Mouse (Mus musculus) bone marrow macrophage, adult 2 months (primary cell): ENCODE measurements at regions not wholly inside any gene's neighbourhood (a gene's known extent, or its start where the extent isn't known, plus 50 kb on each side); places are given as distances from the start of the nearest gene placed in this dataset.
A peak's percentile ranks its signal among the peaks of the same experiment; 100 is the strongest.

Source experiments
- H3K27ac ChIP-seq: 2 replicates; pipeline ENCODE4 v1.5.1; 2012; ENCODE audit warnings: low read depth, low read length; ENCODE audit not compliant: insufficient read depth
- H3K4me1 ChIP-seq: 2 replicates; pipeline ENCODE4 v1.6.1; 2012; ENCODE audit warnings: low read length; ENCODE audit not compliant: control insufficient read depth, insufficient read depth
- H3K4me3 ChIP-seq: 2 replicates; pipeline ENCODE4 v1.5.1; 2012; ENCODE audit warnings: mild to moderate bottlenecking, low read length, moderate library complexity; ENCODE audit not compliant: insufficient read depth
- CTCF ChIP-seq: IDR thresholded peaks from 2 replicates; pipeline ENCODE4 v1.5.1; 2012; ENCODE audit warnings: low read depth, mild to moderate bottlenecking, low read length, moderate library complexity
- POLR2A ChIP-seq: IDR thresholded peaks from 2 replicates; pipeline ENCODE4 v1.6.1; 2012; ENCODE audit warnings: mild to moderate bottlenecking, low read depth, low read length, borderline replicate concordance

DNA sequence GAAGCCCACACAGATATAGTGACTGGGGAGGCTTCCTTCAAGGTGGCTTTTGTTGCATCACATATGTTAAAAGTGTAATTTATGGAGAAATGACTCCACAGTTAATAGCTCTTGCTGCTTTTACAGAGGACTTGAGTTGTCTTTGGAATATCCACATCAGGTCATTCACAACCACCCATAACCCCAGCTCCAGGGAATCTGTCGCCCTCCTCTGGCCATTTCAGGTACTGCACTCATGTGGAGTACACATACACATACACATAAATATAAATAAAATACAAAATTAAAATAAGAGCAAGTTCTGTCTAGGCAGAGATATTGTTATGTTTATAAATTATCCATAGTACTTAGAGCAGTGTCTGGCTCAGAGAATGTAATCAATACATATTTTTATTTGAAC lies 106.5 kb downstream of the Tsen15 start:
- Histone ChIP-seq H3K4me3 (no peak overlapping the region), H3K27ac (no peak overlapping the region), H3K4me1 (no peaks in the 10 kb centered on the region)
- TF ChIP-seq CTCF (0 out of 2 replicates have a peak, but pooled peaks have one; percentile 14), POLR2A (no peak)

DNA sequence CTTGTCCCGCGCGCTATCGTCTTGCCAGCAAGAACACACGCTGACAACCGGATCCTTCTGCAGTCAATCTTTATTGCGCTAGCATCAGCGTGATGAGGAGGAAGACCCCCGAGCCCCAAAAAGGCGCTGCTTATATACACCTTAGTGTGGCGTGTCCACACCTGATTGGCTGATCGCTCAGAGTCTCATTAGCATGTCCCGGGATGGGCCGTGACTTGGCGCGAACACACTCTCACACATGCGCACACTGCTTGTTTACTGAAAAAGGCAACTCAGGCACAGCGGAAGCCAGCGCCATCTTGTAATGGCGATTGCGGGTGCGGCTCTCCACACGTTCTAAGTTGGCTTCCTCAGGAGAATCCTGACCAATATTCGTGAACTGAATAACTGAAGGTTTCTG lies 111.5 kb downstream of the Tsen15 start:
- TF ChIP-seq POLR2A (no peak), CTCF (no peak)
- no peak overlapping the region for H3K4me3 ChIP-seq
- no peak overlapping the region for H3K27ac ChIP-seq

DNA sequence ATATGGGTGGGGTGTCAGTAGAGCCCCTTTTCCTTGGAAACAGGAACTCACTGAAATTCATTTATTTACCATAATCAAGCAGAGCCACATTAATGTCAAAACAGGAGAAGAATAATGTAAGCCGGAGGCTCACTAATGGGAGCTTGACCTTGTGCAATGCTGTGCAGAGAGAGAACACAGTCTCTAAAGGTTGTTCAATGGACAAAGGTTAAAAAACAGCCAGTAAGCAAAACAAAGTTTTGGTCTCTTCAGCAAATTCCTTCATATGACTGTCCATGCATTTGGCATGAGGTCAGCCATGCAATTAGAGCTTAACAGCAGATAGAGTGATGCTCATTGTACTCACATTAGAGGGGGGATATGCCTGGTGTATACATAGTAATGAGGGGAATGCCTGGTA lies 113.1 kb downstream of the Tsen15 start:
- TF ChIP-seq CTCF (no peak), POLR2A (no peak)
- no peak overlapping the region for H3K27ac ChIP-seq
- H3K4me1 ChIP-seq = no peaks in the 10 kb centered on the region
- no peak overlapping the region for H3K4me3 ChIP-seq

More for the DNA sequence above, 111.5 kb downstream of the Tsen15 start:
- no peaks in the 10 kb centered on the region for H3K4me1 ChIP-seq

DNA sequence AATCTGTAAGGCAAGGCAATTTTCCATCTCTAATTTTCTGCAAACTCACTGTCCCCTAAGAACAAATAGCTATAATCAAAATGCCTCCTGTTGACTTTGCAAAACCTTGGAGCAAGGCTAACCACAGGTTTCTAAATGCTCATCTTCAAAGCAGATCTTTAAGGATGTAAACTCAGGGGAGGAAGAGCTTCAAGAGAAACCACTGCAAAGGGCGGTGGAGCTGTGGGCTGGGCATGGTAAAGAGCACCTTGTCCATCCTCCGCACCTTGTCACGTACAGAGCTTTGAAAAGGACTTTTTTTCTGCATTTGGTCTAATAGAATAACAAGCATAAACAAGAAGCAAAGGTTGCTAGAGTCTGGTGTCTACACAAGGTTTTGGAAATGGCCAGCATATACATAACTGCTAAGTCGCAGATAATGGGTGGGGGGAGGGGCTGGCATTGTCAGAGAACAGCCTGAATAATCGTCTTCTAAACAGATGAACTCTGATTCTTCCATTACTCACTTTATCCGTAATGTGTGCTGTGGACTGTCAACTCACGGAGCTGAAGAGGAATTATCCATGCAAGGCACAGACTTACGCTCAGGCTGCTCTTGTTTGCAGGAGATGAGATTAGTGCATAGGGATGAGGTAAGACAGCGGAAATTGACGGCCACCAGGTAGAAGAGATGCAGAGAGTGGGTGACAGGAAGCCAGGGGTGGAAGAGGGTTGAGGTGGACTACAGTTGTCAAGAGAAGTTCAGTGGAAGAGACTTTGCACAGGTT lies 116.4 kb downstream of the Tsen15 start:
- TF ChIP-seq CTCF = no peak
- no peak for TF ChIP-seq POLR2A

DNA sequence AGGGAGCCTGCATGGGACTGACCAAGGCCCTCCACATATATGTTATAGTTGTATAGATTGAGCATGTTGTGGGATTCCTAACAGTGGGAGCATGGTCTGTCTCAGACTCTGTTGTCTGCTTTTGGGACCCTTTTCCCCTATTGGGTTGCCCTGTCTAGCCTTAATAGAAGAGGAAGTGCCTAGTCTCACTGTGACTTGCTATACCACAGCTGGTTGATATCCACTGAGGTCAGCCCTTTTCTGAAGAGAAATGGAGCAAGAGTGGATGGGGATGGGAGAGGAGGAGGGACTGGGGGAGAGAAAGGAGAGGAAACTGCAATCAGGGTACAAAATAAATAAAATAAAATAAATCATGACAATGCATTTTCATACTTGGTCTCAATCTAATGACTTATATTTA lies 120.1 kb downstream of the Tsen15 start:
- Histone ChIP-seq H3K4me3 (no peak overlapping the region), H3K4me1 (no peaks in the 10 kb centered on the region), H3K27ac (no peak overlapping the region)
- no peak for TF ChIP-seq POLR2A
- TF ChIP-seq CTCF = no peak

More for the DNA sequence above, 116.4 kb downstream of the Tsen15 start:
- H3K27ac ChIP-seq = no peak overlapping the region
- no peaks in the 10 kb centered on the region for H3K4me1 ChIP-seq
- H3K4me3 ChIP-seq = no peak overlapping the region

DNA sequence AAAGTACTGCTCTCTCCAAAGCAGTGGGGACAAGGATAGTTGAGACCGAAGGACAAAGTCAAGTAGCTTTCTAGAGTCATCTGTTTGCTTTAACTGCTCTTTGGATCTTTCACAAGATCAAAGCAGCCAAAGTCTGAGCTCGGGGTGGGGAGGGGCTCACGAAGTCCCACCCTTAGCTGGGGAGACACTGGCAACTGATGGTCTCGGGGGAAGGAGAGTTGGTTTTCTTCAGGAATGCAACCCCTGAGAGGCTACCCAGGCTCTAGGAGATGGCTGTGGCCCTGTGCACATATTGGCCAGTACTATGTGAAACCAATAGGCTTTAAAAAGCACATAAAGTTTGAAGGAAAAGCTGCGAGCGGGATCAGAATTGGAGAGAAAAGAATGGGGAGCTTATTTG lies 121.5 kb downstream of the Tsen15 start:
- no peaks in the 10 kb centered on the region for H3K4me1 ChIP-seq
- no peak overlapping the region for H3K4me3 ChIP-seq
- no peak overlapping the region for H3K27ac ChIP-seq
- TF ChIP-seq CTCF = no peak
- TF ChIP-seq POLR2A = no peak

DNA sequence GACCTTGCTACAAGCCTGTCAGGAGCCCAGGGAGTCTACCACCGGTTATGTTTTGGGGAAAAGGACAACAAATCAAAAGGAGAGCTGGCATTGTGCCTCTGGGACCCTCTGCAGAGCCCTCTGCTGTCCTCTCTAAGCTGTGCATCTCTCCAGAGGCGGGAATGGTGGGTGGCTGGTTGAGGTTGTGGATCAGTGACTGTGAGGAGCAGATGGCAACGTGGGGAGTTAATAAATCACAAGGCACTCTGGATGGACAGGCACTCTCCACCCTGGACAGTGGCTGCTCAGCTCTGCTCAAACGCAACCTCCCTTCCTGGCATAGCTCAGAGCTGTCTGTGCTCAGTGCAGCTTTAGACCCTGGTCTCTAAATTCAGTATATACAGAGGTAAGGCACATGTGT lies 125.0 kb downstream of the Tsen15 start:
- Histone ChIP-seq H3K4me3 (no peak overlapping the region), H3K4me1 (no peaks in the 10 kb centered on the region), H3K27ac (no peak overlapping the region)
- TF ChIP-seq POLR2A (no peak), CTCF (no peak)

DNA sequence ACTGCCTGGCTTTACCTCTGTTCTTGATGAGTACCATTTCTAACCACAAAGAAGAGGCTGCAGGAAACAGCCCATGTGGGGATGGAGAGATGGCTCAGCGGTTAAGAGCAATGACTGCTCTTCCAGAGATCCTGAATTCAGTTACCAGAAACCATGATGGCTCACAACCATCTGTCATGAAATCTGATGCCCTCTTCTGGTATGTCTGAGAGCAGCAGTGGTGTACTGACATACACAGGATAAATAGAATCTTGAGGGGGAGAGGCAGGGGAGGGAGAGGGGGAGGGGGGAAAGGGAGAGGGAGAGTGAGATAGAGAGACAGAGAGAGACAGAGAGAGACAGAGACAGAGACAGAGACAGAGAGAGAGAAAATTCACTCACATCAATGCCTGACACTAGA lies 125.5 kb downstream of the Tsen15 start:
- TF ChIP-seq CTCF = no peak
- TF ChIP-seq POLR2A = no peak
- no peak overlapping the region for H3K27ac ChIP-seq
- H3K4me3 ChIP-seq = no peak overlapping the region
- H3K4me1 ChIP-seq = no peaks in the 10 kb centered on the region

DNA sequence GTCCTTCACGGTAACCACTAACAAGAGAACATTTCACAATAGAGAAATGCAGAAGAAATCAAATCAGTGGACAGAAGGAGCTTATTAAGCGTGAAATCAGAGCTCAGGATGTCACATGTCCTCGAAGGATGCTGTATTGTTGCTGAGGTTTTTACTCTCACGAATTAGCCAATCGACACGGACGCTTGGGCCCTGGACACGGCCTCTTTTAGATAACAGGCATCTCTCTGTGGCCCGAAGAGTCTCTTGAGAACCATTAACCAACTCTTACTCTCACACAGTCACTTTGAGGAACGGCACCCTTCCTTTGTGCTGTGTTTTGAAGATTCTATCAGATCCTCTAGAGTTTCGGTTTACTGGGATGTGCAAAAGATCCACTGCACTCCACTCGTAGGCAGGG lies 128.2 kb downstream of the Tsen15 start:
- Histone ChIP-seq H3K4me1 (0 out of 2 replicates have a peak, but pooled peaks cover 3% of the 10 kb centered on the region), H3K27ac (no peak overlapping the region), H3K4me3 (no peak overlapping the region)
- no peak for TF ChIP-seq POLR2A
- no peak for TF ChIP-seq CTCF

DNA sequence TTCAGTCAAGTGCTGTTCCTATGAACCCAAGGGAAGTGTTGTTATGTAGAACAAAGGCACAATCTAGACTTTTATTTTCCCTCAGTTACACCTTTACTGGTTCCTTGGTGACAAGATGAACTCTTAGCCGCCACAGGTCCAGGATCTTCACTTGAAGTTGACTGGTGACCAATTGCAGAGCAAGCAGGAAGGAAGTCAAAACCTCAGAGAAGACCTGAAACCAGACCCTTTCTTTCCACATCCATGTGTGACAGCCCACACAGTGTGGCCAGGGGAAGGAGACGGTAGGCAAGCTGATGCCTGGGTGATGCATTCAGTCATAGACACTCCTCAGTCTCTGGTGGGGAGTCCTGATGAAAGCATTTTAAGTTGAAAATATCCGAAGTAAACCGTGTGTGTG lies 132.6 kb downstream of the Tsen15 start:
- no peak for TF ChIP-seq POLR2A
- no peak for TF ChIP-seq CTCF
- Histone ChIP-seq H3K4me1 (0 out of 2 replicates have a peak, but pooled peaks cover 3% of the 10 kb centered on the region), H3K27ac (no peak overlapping the region), H3K4me3 (no peak overlapping the region)

DNA sequence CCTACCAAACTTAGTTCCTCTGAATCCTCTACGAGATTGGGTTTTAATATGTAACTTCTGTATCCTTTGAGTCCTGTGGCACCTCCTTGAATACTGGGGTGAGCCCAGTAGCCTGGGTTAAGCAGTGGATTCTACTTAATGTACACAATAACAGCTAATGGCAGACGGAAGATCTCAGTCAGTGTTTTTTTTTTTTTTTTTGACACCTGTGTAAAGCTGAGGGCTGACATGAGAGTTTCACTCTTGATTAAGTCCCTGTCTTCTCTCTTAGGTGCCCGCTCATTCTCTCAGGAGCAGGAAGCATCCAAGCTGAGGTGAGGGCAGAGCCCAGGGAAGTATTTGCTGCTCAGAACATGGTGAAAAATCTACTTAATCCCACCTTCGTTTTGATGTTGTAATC lies 133.0 kb downstream of the Tsen15 start:
- Histone ChIP-seq H3K27ac (no peak overlapping the region), H3K4me3 (no peak overlapping the region), H3K4me1 (0 out of 2 replicates have a peak, but pooled peaks cover 3% of the 10 kb centered on the region)
- no peak for TF ChIP-seq POLR2A
